Comparison of ENCODE assay signal across 8 mouse cellular contexts in the genomic region with DNA sequence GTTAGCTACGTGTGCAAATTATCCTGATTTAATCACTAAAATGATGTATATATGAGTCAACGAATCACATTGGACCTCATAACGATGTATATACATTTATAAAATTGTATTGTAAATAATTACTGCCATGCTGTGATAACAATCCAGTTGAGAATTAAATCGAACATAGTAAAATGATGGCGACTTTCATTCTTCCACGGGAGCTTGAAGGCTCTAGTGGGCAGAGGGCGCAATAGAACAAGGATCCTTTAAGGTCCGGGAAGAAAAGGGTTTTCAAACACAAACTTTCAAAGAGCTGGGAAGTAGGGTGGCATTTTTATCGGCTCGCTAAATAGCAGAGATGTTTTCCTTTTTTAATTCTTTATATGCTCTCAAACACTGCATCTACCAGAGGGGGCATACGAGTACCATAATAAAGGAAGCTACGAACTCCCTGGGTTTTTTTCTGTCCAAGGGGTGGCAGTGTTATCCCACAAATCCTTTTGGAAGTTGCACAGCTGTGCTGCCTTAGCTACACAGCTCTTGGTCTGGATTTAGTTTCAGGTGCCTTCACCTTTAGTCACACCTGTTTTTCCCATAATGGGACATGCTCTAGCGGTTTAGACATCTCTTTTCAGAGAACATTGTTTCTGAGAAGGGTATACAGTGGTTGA.
DNase-seq lines count a peak whose midpoint lies in the region; ATAC-seq and TF ChIP-seq lines count a peak whose summit lies in the region.

No protein-coding gene starts in this region.

- no peak overlapping the region for H3K4me3 ChIP-seq in E14TG2a.4 (replicated peaks; ENCODE audit: low read length)
- H3K4me3 ChIP-seq in embryonic fibroblast, embryonic 13.5 days (ENCODE audit: insufficient read depth, low read length), result peak overlapping the region; percentile 27; the same call in 1 of the 2 replicates
- peak overlapping the region; percentile 20; the same call in 1 of the 2 replicates for H3K4me3 ChIP-seq in heart, embryonic 11.5 days (ENCODE audit: low read depth, low read length)
- H3K4me3 ChIP-seq in kidney, embryonic 14.5 days (ENCODE audit: low read length), result peak overlapping the region; percentile 22; the same call in 1 of the 2 replicates
- H3K4me3 ChIP-seq in limb, embryonic 12.5 days (replicated peaks), result no peak overlapping the region; the same call in 1 of the 2 replicates
- no peak overlapping the region for H3K4me3 ChIP-seq in neural tube, embryonic 11.5 days (ENCODE audit: low read depth, low read length)

- WGBS in heart, embryonic 11.5 days (ENCODE audit: insufficient replicate concordance), result 31% methylated on average over 13 of the region's 13 CpGs
- 33% methylated on average over 13 of the region's 13 CpGs for WGBS in kidney, embryonic 14.5 days
- WGBS in limb, embryonic 12.5 days, result 27% methylated on average over 13 of the region's 13 CpGs
- 37% methylated on average over 13 of the region's 13 CpGs for WGBS in neural tube, embryonic 11.5 days

- peak overlapping the region; percentile 55 for H3K4me2 ChIP-seq in heart, embryonic 11.5 days
- peak overlapping the region; percentile 28 for H3K4me2 ChIP-seq in kidney, embryonic 14.5 days (replicated peaks; ENCODE audit: low read depth, low read length)
- H3K4me2 ChIP-seq in limb, embryonic 12.5 days, result peak overlapping the region; percentile 45
- peak overlapping the region; percentile 30; the same call in 1 of the 2 replicates for H3K4me2 ChIP-seq in neural tube, embryonic 11.5 days (ENCODE audit: low read depth)

- no peaks in the 10 kb centered on the region for H3K27me3 ChIP-seq in E14TG2a.4 (ENCODE audit: insufficient read depth, low read length)
- no peaks in the 10 kb centered on the region for H3K27me3 ChIP-seq in heart, embryonic 11.5 days (ENCODE audit: control insufficient read depth, insufficient read depth, low read length)
- H3K27me3 ChIP-seq in kidney, embryonic 14.5 days (ENCODE audit: control insufficient read depth, insufficient read depth, low read length), result no peaks in the 10 kb centered on the region
- H3K27me3 ChIP-seq in limb, embryonic 12.5 days, result peaks cover 3% of the 10 kb centered on the region; the same call in 1 of the 2 replicates
- no peaks in the 10 kb centered on the region for H3K27me3 ChIP-seq in neural tube, embryonic 11.5 days (ENCODE audit: control insufficient read depth, insufficient read depth, low read length)

- peak; percentile 87 for DNase-seq in brain, adult 2 months (ENCODE audit: low read depth, low spot score)
- DNase-seq in neural tube, embryonic 11.5 days (ENCODE audit: low spot score), result peak; percentile 76
- DNase-seq in urinary bladder, postnatal 25 days (ENCODE audit: low spot score), result peak; percentile 29

- TF ChIP-seq POLR2A in embryonic fibroblast, embryonic 13.5 days (IDR thresholded peaks at IDR 0.05; ENCODE audit: low read depth, low read length), result no peak

- H3K4me1 ChIP-seq in E14TG2a.4 (replicated peaks; ENCODE audit: low read depth, low read length), result no peaks in the 10 kb centered on the region
- H3K4me1 ChIP-seq in embryonic fibroblast, embryonic 13.5 days (ENCODE audit: control insufficient read depth, insufficient read depth, low read length), result no peaks in the 10 kb centered on the region
- no peaks in the 10 kb centered on the region for H3K4me1 ChIP-seq in heart, embryonic 11.5 days (ENCODE audit: control insufficient read depth, insufficient read depth, low read length)
- no peaks in the 10 kb centered on the region for H3K4me1 ChIP-seq in kidney, embryonic 14.5 days (ENCODE audit: control insufficient read depth, insufficient read depth, low read length)
- H3K4me1 ChIP-seq in limb, embryonic 12.5 days (replicated peaks), result peaks cover 5% of the 10 kb centered on the region
- H3K4me1 ChIP-seq in neural tube, embryonic 11.5 days (ENCODE audit: control insufficient read depth, insufficient read depth, low read length), result no peaks in the 10 kb centered on the region

- no peaks in the 10 kb centered on the region for H3K36me3 ChIP-seq in E14TG2a.4 (ENCODE audit: insufficient read depth, low read length)
- no peaks in the 10 kb centered on the region for H3K36me3 ChIP-seq in heart, embryonic 11.5 days (ENCODE audit: control insufficient read depth, insufficient read depth, low read length)
- H3K36me3 ChIP-seq in kidney, embryonic 14.5 days (ENCODE audit: control insufficient read depth, insufficient read depth, low read length), result no peaks in the 10 kb centered on the region
- no peaks in the 10 kb centered on the region for H3K36me3 ChIP-seq in limb, embryonic 12.5 days
- H3K36me3 ChIP-seq in neural tube, embryonic 11.5 days (ENCODE audit: control insufficient read depth, insufficient read depth, low read length), result no peaks in the 10 kb centered on the region

- H3K9ac ChIP-seq in heart, embryonic 11.5 days (ENCODE audit: low read depth, low read length), result no peak overlapping the region
- H3K9ac ChIP-seq in kidney, embryonic 14.5 days (ENCODE audit: low read depth, low read length), result no peak overlapping the region
- H3K9ac ChIP-seq in limb, embryonic 12.5 days (replicated peaks), result no peak overlapping the region
- H3K9ac ChIP-seq in neural tube, embryonic 11.5 days (ENCODE audit: low read length), result no peak overlapping the region

- peak; percentile 35; the same call in 1 of the 2 replicates for ATAC-seq in heart, embryonic 11.5 days (replicated peaks; ENCODE audit: insufficient number of reproducible peaks, low FRiP score, low TSS enrichment)
- peak; percentile 97 for ATAC-seq in kidney, embryonic 14.5 days (ENCODE audit: low FRiP score, low TSS enrichment)
- peak; percentile 81 for ATAC-seq in limb, embryonic 12.5 days (ENCODE audit: insufficient number of reproducible peaks, insufficient read depth, low FRiP score, low TSS enrichment, low read depth)
- ATAC-seq in neural tube, embryonic 11.5 days (ENCODE audit: insufficient read depth, low FRiP score, low TSS enrichment), result peak; percentile 85

- TF ChIP-seq CTCF in E14TG2a.4 (conservative IDR thresholded peaks at IDR 0.05; ENCODE audit: low read length), result peak; percentile 49
- TF ChIP-seq CTCF in embryonic fibroblast, embryonic 13.5 days (IDR thresholded peaks at IDR 0.05; ENCODE audit: borderline replicate concordance, insufficient read depth, low read length), result peak; percentile 24; the same call in 1 of the 2 replicates

- peak overlapping the region; percentile 67; the same call in 1 of the 2 replicates for H3K27ac ChIP-seq in embryonic fibroblast, embryonic 13.5 days (ENCODE audit: insufficient read depth, low read length)
- H3K27ac ChIP-seq in heart, embryonic 11.5 days (ENCODE audit: low read depth, low read length), result no peak overlapping the region
- no peak overlapping the region for H3K27ac ChIP-seq in kidney, embryonic 14.5 days (ENCODE audit: low read depth, low read length)
- no peak overlapping the region for H3K27ac ChIP-seq in limb, embryonic 12.5 days
- H3K27ac ChIP-seq in neural tube, embryonic 11.5 days (ENCODE audit: low read depth, low read length), result no peak overlapping the region

- no peaks in the 10 kb centered on the region for H3K9me3 ChIP-seq in E14TG2a.4 (ENCODE audit: low read length)
- H3K9me3 ChIP-seq in heart, embryonic 11.5 days (replicated peaks; ENCODE audit: control insufficient read depth, low read length), result no peaks in the 10 kb centered on the region
- no peaks in the 10 kb centered on the region for H3K9me3 ChIP-seq in kidney, embryonic 14.5 days (ENCODE audit: control insufficient read depth, low read length)
- no peaks in the 10 kb centered on the region for H3K9me3 ChIP-seq in limb, embryonic 12.5 days
- H3K9me3 ChIP-seq in neural tube, embryonic 11.5 days (ENCODE audit: control insufficient read depth, low read length), result no peaks in the 10 kb centered on the region

Comparison
In these comparisons a context has a peak if more than half of its experiments do, and no peak if none do; other contexts are left out.
1. H3K4me3 ChIP-seq: peak in embryonic fibroblast, embryonic 13.5 days (single experiment), heart, embryonic 11.5 days (single experiment) and kidney, embryonic 14.5 days (single experiment); none in E14TG2a.4 (single experiment), limb, embryonic 12.5 days (single experiment) and neural tube, embryonic 11.5 days (single experiment).
2. DNase-seq: peak in every context shown above with its lines; median percentile 87 in brain, adult 2 months; 76 in neural tube, embryonic 11.5 days; 29 in urinary bladder, postnatal 25 days.
3. ATAC-seq: peak in every context shown above with its lines; median percentile 97 in kidney, embryonic 14.5 days; 85 in neural tube, embryonic 11.5 days; 81 in limb, embryonic 12.5 days; 35 in heart, embryonic 11.5 days.
4. Peak in every context shown above with its lines, with median percentiles within 50 percentile points of each other: H3K4me2 ChIP-seq.